Mouse (Mus musculus): ENCODE measurements around the gene Cdiptos. TPM values are rescaled to one million over a fixed set of nuclear protein-coding genes. Genes with fewer than 3 reads are reported as not detected.
A peak's percentile ranks its signal among the peaks of the same experiment; 100 is the strongest.

Cdiptos gene
- total RNA-seq, 2 experiments from 2014 or later: 0.17 TPM; not detected in 1

DNA sequence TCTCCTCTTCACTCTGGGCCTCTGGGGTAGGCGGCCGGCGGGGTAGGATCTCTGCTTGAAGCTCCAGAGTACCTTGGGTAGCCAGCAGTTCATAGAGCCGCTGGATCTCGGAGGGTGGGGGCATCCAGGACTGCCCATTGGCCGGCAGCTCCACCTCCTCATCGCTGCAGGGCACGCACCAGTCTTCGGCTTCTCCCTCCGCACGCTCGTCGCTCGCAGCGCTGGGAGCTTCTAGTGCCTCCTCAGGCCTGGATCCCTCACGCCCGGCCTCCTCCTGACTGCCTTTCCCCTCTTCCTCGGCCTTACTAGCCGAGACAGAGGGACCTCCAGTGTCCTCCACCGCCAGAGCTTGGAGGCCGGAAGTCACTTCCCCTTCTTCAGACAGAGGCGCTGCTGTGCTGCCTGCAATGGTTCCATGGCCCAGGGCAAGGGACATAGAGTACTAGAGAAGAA lies 40.6 kb upstream of the Cdiptos start:
- intact Hi-C loops (cut with DNase I): loop anchor here (5.0 kb wide), 1 partner anchor 39 kb away; the partner anchor contains the start of genes Cdipt and Cdiptos
- peak in 1 of 2 experiments; percentile 79 for DNase-seq (ENCODE audit: extremely low spot score in 1 of 2, low spot score in 2 of 2)

DNA sequence TGATC lies 40.4 kb upstream of the Cdiptos start, which contains the start of gene Pagr1b:
Gene Pagr1b, minus strand, starts transcription at position 4 of the 5 bp plus-strand sequence.
- intact Hi-C loops (cut with DNase I): loop anchor here (5.0 kb wide), 1 partner anchor 39 kb away; the partner anchor contains the start of genes Cdipt and Cdiptos
- DNase-seq (ENCODE audit: extremely low spot score in 1 of 2, low spot score in 2 of 2): no peak

DNA sequence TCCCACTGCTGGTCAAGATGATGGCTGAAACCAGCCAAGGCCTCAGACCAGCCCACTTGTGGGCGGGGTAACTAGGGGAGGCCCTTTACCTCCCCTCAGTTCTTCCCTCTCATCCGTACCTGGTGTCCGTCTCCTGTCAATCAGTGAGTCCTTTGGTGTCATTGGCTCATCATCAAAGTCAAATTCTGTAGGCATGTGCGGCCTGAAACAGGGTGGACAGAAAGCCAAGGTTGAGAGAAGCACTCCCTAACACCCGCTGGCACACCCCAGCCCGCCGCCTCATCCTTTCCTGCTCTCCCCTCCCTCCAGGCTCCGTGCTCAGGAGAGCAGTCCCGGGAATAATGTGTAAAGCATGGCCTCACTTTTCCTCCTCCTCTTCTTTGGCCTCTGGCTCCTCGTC lies 40.2 kb upstream of the Cdiptos start:
- intact Hi-C loops (cut with DNase I): loop anchor here (5.0 kb wide), 1 partner anchor 39 kb away; the partner anchor contains the start of genes Cdipt and Cdiptos

DNA sequence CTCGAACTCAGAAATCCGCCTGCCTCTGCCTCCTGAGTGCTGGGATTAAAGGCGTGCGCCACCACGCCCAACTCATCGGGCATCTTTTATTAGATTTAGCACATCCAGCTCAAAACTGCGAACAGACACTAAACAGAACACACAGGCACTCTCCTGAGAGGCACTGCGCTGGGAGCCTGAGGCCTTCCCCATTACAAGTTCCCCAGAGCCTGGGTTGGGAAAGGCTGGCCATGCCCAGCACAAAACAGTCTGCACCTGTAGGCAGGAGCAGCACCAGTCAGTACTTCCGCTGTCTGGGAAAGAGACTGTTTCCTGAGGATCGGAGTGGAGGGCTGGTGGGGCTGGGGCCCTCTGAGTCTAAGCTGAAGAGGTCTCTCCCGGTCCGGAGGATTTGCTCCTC lies 39.1 kb upstream of the Cdiptos start:
- DNase-seq (ENCODE audit: extremely low spot score in 1 of 2, low spot score in 2 of 2): no peak
- intact Hi-C loops (cut with DNase I): loop anchor here (5.0 kb wide), 1 partner anchor 38 kb away; the partner anchor contains the start of genes Cdipt and Cdiptos

More for the DNA sequence above, 40.2 kb upstream of the Cdiptos start:
- DNase-seq (ENCODE audit: extremely low spot score in 1 of 2, low spot score in 2 of 2): no peak

DNA sequence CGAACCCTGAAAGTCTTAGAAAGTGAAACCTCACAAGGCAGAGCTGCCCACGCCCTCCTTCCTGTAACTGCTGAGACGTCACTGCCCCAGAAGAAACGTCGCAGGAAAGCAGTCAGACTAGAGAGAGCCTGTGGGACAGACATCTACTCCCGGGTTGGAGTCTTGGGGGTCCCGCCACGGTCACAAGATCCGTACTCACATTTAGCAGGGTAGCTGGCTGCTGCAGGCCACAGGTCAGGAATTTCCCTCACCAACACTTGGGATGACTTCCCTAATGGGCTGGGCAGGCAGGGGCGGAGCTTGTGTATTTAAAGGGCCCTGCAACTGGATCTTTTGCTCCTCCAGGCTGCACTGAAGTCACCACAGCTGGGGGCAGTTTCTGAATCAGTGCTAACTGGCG lies 38.4 kb upstream of the Cdiptos start, which contains the start of gene Mvp:
Gene Mvp, minus strand, starts transcription at position 302 of the 400 bp plus-strand sequence.
- DNase-seq (ENCODE audit: extremely low spot score in 1 of 2, low spot score in 2 of 2): peak in 1 of 2 experiments; percentile 74

DNA sequence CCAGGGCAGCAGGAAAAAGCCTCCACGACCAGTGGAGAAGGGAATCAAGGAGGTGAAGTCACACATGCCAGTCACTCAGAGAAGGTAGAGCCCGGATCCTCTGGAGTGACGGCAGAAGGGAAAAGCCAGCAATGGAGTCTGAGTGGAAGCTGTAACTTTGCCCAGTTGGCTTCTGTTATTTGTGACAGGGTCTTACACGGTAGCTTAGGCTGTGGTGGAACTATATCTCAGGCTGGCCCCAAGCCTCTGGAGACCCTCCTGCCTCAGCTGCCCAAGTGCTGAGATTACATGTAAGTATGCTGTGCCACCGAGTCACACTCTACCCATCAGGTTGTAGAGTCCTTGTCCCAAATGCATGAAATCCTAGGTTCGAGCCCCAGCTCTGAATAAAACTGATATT lies 37.5 kb upstream of the Cdiptos start:
- no peak for DNase-seq (ENCODE audit: extremely low spot score in 1 of 2, low spot score in 2 of 2)
- intact Hi-C loops (cut with DNase I): no loop called here

More for the DNA sequence above, 38.4 kb upstream of the Cdiptos start, which contains the start of gene Mvp:
- intact Hi-C loops (cut with DNase I): no loop called here

DNA sequence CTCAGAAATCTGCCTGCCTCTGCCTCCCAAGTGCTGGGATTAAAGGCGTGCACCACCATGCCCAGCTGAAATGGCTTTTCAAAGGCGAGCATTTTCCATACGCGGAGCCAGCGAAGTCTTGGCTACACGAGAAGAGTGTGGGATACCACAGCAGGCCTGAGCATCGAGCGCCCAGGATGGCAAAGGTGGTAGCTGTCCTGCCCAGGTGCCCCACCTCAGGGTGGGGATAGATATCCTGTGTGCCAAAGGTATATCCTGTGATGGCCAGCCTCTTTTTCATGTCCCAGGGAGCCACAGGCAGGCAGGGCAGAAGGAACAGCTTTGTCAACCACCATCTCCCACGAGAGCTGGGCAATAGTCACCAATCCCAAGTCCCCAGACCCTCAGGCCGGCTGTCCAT lies 36.9 kb upstream of the Cdiptos start:
- DNase-seq (ENCODE audit: extremely low spot score in 1 of 2, low spot score in 2 of 2): no peak
- intact Hi-C loops (cut with DNase I): no loop called here

DNA sequence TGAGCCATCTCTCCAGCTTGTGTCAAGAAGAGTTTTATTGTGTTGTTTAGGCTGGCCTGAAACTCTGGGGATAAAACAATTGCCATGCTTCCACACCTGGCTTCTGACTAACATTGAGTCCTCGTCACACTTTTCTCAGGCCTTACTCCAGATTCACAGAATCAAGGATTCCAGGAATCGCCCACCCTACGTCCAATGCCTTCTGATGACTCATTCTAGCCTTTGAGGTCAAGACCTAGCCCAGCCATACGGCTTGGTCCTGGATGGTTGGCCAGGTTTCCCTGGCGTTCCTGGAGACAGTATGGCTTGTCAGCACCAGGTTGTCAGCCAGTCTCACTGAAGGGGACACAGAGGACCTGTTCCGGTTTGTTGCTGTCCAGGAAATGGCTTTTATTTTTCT lies 36.5 kb upstream of the Cdiptos start:
- intact Hi-C loops (cut with DNase I): no loop called here
- no peak for DNase-seq (ENCODE audit: extremely low spot score in 1 of 2, low spot score in 2 of 2)

DNA sequence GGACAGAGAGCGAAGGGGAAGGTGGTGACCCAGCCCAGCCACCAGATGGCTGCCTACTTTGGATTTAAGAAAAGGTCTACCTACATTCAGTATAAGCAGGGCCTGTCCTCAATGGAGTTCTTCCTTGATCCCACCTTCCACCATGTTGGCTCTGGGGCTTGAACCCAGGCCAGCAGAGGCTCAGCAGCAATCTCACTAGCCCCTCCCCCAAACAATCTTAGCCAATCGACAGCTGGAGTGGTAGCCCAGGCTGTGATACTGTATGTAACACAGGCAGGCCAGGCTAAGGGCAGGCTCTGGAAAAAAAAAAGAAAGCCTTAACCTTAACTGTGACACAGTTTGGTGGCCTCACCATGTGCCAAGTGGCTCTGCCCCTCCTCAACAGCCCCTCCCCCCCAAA lies 35.8 kb upstream of the Cdiptos start:
- no peak for DNase-seq (ENCODE audit: extremely low spot score in 1 of 2, low spot score in 2 of 2)
- intact Hi-C loops (cut with DNase I): no loop called here

DNA sequence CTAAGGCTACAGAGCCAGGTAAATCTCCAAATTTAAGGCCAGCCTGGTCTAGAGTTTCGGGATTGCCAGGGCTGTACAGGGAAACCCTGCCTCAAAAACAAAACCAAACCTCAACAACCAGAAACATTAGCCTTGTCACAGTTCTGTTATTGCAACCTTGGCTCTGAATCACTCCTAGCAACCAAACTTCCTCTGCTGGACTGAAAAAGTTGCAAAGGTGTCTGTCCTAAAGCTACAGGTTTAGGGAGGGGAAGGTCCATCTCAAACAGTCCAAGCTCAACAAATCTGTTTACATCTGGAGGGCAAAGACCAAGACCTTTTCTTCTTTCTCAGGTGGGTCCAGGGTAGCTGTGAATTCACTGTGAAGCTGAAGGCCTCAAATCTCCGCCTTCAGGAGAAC lies 35.2 kb upstream of the Cdiptos start:
- DNase-seq (ENCODE audit: extremely low spot score in 1 of 2, low spot score in 2 of 2): no peak
- intact Hi-C loops (cut with DNase I): no loop called here

DNA sequence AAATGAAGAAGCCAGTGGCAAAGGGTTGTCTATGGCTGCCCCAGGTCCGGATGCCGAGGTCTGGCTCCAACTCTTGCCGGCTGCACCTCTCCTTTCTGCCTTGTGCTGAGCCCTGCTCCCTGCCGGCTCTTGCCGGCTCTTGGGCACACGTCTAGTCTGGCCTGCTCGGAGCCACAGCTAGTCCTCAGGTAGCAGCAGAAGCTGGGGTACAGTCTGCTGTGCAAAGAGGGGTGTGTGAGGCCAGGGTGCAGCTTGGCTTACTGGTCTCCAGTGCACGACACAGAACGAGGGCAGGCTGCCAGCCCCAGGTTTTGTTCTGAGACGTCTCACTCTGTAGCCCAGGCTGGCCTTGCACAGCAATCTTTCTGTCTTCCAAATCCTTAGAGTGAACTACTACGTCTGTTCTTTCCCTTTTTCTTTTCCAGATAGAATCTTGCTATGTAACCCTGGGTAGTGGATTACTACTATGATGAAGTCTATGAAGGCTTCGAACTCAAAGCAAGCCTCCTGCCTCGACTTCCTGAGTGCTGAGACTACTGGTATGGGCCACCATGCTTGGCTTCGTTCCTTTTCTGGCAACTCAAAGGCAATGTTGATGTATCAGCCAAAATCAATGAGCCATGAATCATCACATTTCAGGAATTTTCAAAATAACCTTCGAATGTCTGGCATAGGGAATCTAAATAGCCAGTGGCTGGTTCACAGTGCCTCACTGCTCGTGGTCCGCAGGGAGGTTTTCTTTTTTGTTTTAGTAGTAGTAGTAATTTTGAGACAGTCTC lies 33.6 kb upstream of the Cdiptos start:
- no peak for DNase-seq (ENCODE audit: extremely low spot score in 1 of 2, low spot score in 2 of 2)
- intact Hi-C loops (cut with DNase I): no loop called here

DNA sequence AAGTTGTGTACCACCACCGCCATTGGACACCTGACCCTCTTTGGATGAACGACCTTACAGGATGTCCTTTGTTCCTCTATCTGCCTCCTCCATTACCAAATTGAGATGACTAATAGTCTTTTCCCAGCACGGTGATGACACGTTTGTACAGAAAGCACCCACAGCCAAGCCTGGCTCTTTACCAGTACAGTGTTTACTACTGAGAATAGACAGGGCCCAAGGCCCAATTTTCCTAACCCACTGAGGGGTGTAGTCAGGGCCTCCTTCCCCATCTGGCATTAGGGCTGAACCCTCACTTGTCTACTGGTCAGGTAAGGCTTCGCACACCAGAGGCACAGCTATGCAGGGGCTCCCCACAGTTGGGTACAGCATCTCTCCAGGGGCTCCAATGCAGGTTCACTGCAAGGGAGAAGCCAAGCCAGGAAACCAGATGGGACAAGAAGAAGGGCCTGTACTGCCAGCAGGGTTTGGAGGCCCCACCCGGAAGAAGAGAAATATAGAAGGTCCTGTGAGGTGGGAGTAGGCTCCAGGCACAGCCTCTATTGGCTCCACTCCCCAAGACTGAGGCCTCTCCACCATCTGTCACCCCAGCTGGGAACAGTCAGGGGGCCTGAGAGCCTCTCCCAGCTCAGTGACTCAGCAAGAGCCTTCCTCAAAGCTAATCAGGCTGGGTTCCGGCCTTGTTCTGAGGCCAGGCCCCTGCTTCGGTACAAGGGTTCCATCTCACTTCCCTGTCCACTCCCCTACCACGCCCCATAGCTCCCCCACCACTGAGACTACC lies 32.5 kb upstream of the Cdiptos start:
- intact Hi-C loops (cut with DNase I): no loop called here
- peak in 1 of 2 experiments; percentile 65 for DNase-seq (ENCODE audit: extremely low spot score in 1 of 2, low spot score in 2 of 2)

DNA sequence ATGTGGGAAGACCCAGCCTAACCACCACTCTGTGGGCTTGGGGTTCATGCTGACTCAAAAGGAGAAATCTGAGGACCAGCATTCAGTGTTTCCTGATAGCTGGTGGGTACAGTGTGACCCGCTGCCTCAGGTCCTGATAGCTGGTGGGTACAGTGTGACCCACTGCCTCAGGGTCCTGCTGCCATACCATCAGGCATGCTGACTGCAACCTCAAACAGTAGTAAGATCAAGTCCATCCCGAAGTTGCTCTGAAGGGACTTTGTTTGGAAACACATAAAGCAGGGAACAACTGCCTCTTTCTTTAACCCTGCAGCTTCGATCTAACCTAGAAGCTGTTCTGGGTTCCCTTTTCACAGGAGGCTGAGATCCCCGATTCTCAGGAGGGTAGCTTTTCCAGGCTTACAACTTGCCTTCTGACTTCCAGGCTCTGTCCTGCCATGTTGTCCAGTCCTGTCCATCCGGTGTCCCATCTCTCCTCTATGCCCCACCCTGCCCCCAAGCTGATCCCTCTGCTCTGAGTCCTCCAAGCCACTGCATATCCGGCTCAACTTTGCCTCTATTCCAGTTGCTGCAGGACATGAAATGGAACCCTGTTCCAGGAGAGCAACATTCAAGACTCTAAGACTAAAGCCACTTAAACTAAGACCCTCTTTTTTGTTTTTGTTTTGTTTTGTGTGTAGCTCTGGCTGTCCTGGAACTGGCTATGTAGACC lies 31.6 kb upstream of the Cdiptos start:
- intact Hi-C loops (cut with DNase I): no loop called here
- no peak for DNase-seq (ENCODE audit: extremely low spot score in 1 of 2, low spot score in 2 of 2)

DNA sequence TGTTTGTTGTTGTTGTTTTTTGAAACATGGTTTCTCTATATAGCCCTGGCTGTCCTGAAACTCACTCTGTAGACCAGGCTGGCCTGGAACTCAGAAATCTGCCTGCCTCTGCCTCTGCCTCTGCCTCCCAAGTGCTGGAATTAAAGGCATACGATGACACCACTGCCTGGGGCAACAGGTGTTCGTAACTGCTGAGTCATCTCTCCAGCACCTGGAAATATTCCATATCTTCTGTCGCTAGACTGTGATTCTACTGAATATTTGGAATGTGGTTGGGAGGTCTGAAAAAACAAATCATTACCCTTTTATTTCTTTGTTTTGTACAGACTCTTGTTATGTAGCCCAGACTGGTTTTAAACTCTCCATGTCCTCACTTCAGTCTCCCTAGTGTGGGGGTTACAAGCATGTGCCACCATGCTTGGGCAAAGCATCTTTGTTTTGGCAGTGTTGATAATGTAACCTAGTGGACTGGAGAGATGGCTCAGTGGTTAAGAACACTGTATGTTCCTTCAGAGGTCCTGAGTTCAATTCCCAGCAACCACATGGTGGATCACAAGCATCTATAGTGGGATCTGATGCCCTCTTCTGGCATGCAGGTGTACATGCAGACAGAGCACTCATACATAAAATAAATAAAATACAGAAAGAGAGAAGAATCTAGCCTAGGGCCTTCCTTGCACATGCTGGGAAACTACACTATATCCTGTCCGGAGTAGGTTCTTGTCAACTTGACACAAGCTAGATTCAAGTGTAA lies 28.4 kb upstream of the Cdiptos start:
- DNase-seq (ENCODE audit: extremely low spot score in 1 of 2, low spot score in 2 of 2): no peak
- intact Hi-C loops (cut with DNase I): no loop called here

DNA sequence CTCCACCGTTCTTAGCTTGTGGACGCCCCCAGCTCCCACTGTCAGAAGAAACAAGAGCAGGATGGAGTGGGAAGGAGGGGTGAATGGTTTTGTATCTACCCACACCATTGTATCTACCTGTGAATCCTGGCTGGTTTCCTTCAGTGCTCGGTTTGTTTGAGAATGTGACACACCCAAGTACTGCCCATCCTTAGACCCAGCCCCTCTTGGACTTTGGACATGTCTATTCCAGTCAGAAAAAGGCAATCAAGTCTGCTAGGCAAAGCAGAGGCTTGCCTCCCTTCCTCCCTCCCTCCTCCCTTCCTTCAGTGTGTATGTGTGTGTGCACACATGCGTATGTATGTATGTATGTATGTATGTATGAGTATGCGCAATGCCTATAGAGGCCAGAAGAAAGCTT lies 27.7 kb upstream of the Cdiptos start:
- intact Hi-C loops (cut with DNase I): no loop called here

DNA sequence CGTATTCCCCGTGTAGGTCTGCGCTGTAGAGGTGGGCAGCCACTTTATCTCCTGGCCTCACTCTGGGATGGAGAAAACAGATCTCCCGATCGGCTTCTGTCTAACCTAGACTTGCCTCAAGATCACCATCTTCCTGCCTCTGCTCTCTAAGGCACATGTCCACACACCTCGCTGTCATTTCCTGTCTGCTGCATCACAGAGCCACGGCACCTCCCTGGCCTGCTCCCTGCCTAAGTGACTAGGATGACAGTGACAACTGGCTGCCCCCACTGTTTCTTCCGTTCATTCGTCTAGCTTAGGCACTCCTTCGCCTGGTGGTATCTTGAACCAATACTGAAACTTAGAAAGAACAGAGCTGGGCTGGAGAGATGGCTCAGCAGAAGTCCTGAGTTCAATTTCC lies 23.7 kb upstream of the Cdiptos start:
- DNase-seq (ENCODE audit: extremely low spot score in 1 of 2, low spot score in 2 of 2): no peak
- intact Hi-C loops (cut with DNase I): no loop called here

More for the DNA sequence above, 27.7 kb upstream of the Cdiptos start:
- no peak for DNase-seq (ENCODE audit: extremely low spot score in 1 of 2, low spot score in 2 of 2)

DNA sequence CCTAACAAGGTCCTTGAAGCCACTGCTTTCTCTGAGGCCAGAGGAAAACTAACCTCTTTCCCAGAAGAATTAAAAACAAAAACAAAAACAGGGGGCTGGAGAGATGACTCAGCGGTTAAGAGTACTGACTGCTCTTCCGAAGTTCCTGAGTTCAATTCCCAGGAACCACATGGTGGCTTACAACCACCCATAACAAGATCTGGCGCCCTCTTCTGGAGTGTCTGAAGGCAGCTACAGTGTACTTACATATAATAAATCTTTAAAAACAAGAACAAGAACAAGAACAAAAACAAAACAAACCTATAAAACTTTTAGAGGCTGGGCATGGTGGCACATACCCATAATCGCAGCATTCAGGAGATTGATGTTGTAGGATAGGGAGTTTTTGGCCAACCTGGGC lies 20.6 kb upstream of the Cdiptos start:
- DNase-seq (ENCODE audit: extremely low spot score in 1 of 2, low spot score in 2 of 2): no peak
- intact Hi-C loops (cut with DNase I): no loop called here

DNA sequence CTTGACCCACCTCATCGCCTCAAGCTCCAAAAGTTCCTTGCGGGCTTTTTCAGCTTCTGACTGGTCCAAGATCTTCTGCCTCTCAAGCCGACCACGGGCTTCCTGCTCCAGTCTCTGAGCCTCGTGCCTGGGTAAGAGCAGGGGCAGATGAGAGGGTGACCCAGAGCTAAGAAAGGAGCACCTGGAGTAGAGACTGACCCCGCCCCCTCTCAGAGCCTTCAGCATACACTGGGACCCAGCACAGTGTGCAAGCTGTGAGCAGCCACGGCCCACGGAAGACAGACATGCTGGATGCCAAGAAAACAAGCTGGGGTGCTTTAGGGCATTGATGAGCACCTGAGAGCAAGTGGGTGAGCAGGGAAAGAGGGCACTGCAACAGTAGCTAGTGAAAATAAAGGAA lies 12.9 kb upstream of the Cdiptos start:
- intact Hi-C loops (cut with DNase I): no loop called here
- DNase-seq (ENCODE audit: extremely low spot score in 1 of 2, low spot score in 2 of 2): no peak

DNA sequence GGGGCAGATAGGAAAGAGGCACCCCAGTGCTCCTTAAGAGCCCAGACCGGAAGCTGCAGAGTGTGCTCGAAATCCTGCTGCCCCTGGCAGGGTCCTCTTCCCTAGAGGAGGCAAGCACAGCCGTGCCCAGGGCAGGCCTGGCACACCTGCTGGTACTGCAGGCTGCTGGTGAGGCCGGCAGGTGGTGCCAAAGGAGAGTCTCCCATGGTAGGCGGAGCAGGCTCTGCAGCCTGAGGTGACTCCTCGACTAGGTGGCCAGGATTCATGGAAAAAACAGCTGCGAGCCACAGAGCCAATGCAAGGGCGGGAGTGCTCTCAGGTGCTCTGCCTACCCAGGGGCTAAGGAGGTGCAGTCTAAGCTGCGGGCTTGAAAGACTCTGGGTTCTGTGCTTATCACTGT lies 10.4 kb upstream of the Cdiptos start:
- peak in 1 of 2 experiments; percentile 61 for DNase-seq (ENCODE audit: extremely low spot score in 1 of 2, low spot score in 2 of 2)
- intact Hi-C loops (cut with DNase I): no loop called here

Measured in left cerebral cortex, postnatal 10 days (tissue).